Mouse (Mus musculus): Measurements from ENCODE around the gene Smarcd1. TPM values are rescaled to one million over a fixed set of nuclear protein-coding genes. Genes with fewer than 3 reads are reported as not detected.

The Smarcd1 gene
- total and polyA plus RNA-seq, 2 experiments from 2014 or later = 90.1 to 93.6 TPM

DNA sequence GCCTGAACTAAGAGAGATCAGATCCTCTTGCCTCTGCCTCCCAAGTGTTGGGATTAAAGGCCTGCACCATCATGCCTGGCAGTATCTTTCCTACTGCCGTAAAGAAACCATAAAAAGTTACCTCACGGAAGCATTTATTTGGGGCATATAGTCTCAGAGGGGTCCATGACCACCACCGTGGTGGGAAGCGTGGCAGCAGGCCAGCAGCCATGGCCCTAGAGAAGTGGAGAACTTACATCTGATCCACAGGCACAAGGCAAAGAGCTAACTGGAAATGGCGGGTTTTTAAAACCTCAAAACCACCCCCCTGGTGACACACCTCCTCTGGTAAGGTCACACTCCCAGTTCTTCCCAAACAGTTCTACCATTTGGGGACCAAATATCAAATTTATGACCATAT lies 26.3 kb downstream of the Smarcd1 start:
- no peak overlapping the region for H3K4me2 ChIP-seq (ENCODE audit: low read depth)
- ATAC-seq (no peak), DNase-seq (no peak)
- no peak overlapping the region for H3K4me3 ChIP-seq (ENCODE audit: low read depth, low read length)
- H3K4me1 ChIP-seq (ENCODE audit: insufficient read depth) = no peaks in the 10 kb centered on the region
- H3K9me3 ChIP-seq (ENCODE audit: low read length) = no peaks in the 10 kb centered on the region
- peaks cover 16% of the 10 kb centered on the region for H3K36me3 ChIP-seq (ENCODE audit: insufficient read depth)
- H3K27ac ChIP-seq (ENCODE audit: low read depth, low read length) = no peak overlapping the region
- H3K9ac ChIP-seq = no peak overlapping the region
- 95% methylated on average over 5 of the region's 5 CpGs for WGBS
- TF ChIP-seq CTCF (IDR thresholded peaks at IDR 0.05; ENCODE audit: low read depth) = no peak
- no peaks in the 10 kb centered on the region for H3K27me3 ChIP-seq (ENCODE audit: insufficient read depth, low read length)

DNA sequence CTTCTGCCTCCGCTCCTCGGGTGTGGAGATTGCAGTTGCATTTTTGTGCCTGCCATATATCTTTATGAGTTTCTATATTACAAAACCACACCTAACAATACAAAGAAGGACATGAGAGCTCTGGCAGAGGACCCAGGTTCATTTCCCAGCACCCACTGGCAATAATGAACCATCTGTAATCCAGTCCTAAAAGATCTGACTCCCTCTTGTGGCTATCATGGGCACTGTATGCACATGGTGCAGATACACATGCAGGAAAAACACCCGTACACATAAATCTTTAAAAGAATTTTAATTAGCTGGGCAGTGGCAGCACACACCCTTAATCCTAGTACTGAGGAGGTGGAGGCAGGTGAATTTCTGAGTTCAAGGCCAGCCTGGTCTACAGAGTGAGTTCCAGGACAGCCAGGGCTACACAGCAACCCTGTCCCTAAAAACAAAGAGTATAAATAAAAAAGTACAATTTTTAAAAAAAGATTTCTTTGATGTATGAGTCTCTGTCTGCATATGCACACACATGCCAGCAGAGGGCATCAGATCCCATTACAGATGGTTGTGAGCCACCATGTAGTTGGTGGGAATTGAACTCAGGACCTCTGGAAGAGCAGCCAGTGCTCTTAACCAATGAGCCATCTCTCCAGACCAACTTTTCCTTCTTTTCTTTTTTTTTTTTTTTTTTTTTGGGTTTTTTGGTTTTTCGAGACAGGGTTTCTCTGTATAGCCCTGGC lies 27.3 kb downstream of the Smarcd1 start:
- H3K9me3 ChIP-seq (ENCODE audit: low read length) = no peaks in the 10 kb centered on the region
- peaks cover 12% of the 10 kb centered on the region; the same call in 1 of the 2 replicates for H3K36me3 ChIP-seq (ENCODE audit: insufficient read depth)
- DNase-seq (no peak), ATAC-seq (no peak)
- no peaks in the 10 kb centered on the region for H3K4me1 ChIP-seq (ENCODE audit: insufficient read depth)
- no peak overlapping the region for H3K9ac ChIP-seq
- WGBS = 94% methylated on average over 3 of the region's 4 CpGs
- H3K4me2 ChIP-seq (ENCODE audit: low read depth) = no peak overlapping the region
- no peak; the same call in 1 of the 2 replicates for TF ChIP-seq CTCF (IDR thresholded peaks at IDR 0.05; ENCODE audit: low read depth)
- H3K27ac ChIP-seq (ENCODE audit: low read depth, low read length) = no peak overlapping the region
- H3K4me3 ChIP-seq (ENCODE audit: low read depth, low read length) = no peak overlapping the region
- no peaks in the 10 kb centered on the region for H3K27me3 ChIP-seq (ENCODE audit: insufficient read depth, low read length)

DNA sequence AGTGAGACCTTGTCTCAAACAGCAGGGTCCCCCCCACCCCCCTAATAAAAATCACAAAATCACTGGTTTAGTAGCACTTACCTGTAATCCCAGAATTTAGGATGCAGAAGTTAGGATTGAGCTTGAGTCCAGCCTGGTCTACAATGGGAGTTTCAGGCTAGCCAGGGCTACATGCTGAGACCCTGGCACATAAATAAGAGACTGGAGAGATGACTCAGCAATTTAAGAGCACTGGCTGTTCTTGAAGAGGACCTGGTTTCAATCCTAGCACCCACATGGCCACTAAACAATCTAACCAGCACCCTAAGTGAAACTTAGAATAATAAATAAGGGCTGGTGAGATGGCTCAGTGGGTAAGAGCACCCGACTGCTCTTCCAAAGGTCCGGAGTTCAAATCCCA lies 29.2 kb downstream of the Smarcd1 start:
- H3K4me3 ChIP-seq (ENCODE audit: low read depth, low read length) = no peak overlapping the region
- no peak for TF ChIP-seq CTCF (IDR thresholded peaks at IDR 0.05; ENCODE audit: low read depth)
- H3K4me2 ChIP-seq (ENCODE audit: low read depth) = no peak overlapping the region
- no peaks in the 10 kb centered on the region for H3K4me1 ChIP-seq (ENCODE audit: insufficient read depth)
- 100% methylated on average over 2 of the region's 2 CpGs for WGBS
- DNase-seq (no peak), ATAC-seq (no peak)
- H3K27me3 ChIP-seq (ENCODE audit: insufficient read depth, low read length) = no peaks in the 10 kb centered on the region
- no peak overlapping the region for H3K9ac ChIP-seq
- peaks cover 23% of the 10 kb centered on the region; the same call in 1 of the 2 replicates for H3K36me3 ChIP-seq (ENCODE audit: insufficient read depth)
- H3K27ac ChIP-seq (ENCODE audit: low read depth, low read length) = no peak overlapping the region
- no peaks in the 10 kb centered on the region for H3K9me3 ChIP-seq (ENCODE audit: low read length)

DNA sequence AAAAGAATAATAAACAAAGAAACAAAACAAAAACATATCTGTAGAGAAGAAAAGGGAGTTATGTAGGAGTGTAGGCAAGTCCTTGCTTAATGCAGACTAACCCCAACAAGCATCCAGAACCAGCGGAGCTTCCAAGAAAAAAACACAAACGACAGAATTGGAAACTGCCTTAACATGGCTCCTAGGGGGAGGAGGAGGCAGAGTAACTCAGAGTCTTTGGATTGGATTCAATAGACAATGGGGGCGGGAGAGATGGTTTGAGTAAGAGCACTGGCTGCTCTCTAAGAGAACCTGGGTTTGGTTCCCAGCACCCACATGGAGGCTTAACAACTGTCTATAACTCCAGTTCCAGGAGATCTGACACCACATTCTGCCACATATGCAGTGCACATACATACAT lies 29.7 kb downstream of the Smarcd1 start:
- Histone ChIP-seq H3K4me1 (ENCODE audit: insufficient read depth) (no peaks in the 10 kb centered on the region), H3K9me3 (ENCODE audit: low read length) (no peaks in the 10 kb centered on the region), H3K4me3 (ENCODE audit: low read depth, low read length) (no peak overlapping the region), H3K4me2 (ENCODE audit: low read depth) (no peak overlapping the region), H3K27me3 (ENCODE audit: insufficient read depth, low read length) (no peaks in the 10 kb centered on the region), H3K27ac (ENCODE audit: low read depth, low read length) (no peak overlapping the region), H3K36me3 (ENCODE audit: insufficient read depth) (peaks cover 27% of the 10 kb centered on the region), H3K9ac (no peak overlapping the region)
- WGBS = 88% methylated on average over 3 of the region's 3 CpGs
- TF ChIP-seq CTCF (IDR thresholded peaks at IDR 0.05; ENCODE audit: low read depth) = no peak
- no peak for ATAC-seq
- no peak for DNase-seq

DNA sequence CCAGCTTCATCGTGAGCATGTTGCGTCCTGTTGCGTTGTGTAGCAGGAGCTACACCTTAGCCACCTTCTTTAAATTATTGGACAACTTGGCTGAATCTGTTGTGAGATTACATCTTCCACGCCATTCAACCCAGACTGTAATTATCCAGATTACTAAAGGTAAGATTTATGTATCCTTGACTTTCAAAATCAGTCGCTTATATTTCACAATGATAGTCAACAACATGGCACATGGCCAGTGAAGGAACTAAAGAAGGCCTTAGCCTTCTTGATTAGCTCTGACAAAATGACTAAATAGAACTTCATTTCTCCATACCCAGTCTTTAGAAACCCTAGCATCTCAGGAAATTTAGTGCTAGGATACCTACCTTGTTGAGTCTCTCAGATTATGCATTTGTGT lies 31.3 kb downstream of the Smarcd1 start:
- ATAC-seq (no peak), DNase-seq (no peak)
- TF ChIP-seq CTCF (IDR thresholded peaks at IDR 0.05; ENCODE audit: low read depth) = no peak
- H3K9me3 ChIP-seq (ENCODE audit: low read length) = no peaks in the 10 kb centered on the region
- H3K27me3 ChIP-seq (ENCODE audit: insufficient read depth, low read length) = no peaks in the 10 kb centered on the region
- H3K27ac ChIP-seq (ENCODE audit: low read depth, low read length) = no peak overlapping the region
- WGBS = 94% methylated on average over 5 of the region's 5 CpGs
- H3K36me3 ChIP-seq (ENCODE audit: insufficient read depth) = peaks cover 35% of the 10 kb centered on the region
- H3K4me2 ChIP-seq (ENCODE audit: low read depth) = no peak overlapping the region
- no peaks in the 10 kb centered on the region for H3K4me1 ChIP-seq (ENCODE audit: insufficient read depth)
- H3K4me3 ChIP-seq (ENCODE audit: low read depth, low read length) = no peak overlapping the region
- H3K9ac ChIP-seq = no peak overlapping the region

DNA sequence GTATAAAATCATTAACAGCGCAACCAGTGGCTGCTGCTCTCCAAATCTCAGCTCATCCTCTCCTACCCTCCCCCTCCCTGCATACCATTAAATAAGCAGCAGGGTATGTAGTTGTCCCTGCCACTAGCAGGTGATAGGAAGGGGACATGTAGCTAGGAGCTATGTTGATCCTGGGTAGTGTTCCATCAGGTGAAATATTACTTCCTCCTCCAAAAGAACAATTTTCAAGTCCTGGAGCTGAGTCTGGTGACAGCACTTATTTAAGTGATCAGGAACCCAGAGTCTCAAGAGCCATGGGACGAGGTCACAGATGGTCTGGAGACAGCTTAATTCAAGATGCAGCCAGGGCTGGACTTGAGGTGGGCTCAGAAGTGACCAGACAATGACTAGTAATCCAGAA lies 33.7 kb downstream of the Smarcd1 start:
- no peak for DNase-seq

DNA sequence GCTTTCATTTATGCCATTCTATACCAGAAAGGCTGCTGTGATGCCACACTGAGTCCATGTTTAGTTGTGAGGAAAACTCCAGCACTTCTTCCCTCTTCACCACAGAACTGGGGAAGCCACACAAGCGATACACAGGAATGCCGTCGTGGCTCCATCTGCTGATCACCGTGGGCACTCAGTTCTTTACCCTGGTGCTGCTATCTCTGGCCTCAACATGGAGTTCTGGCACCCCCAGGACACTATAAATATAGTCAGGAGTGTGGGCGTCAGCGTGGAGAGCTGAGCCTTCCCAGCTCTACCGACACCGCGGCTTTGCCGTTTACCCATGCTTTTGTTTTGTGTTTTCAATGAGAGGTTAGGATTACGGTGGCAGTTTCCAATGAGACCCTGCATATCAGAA lies 34.7 kb downstream of the Smarcd1 start:
- no peak for ATAC-seq
- Histone ChIP-seq H3K27ac (ENCODE audit: low read depth, low read length) (no peak overlapping the region), H3K4me2 (ENCODE audit: low read depth) (no peak overlapping the region), H3K9ac (no peak overlapping the region), H3K4me3 (ENCODE audit: low read depth, low read length) (no peak overlapping the region), H3K36me3 (ENCODE audit: insufficient read depth) (peaks cover 57% of the 10 kb centered on the region), H3K4me1 (ENCODE audit: insufficient read depth) (no peaks in the 10 kb centered on the region), H3K9me3 (ENCODE audit: low read length) (no peaks in the 10 kb centered on the region), H3K27me3 (ENCODE audit: insufficient read depth, low read length) (no peaks in the 10 kb centered on the region)
- no peak for DNase-seq
- TF ChIP-seq CTCF (IDR thresholded peaks at IDR 0.05; ENCODE audit: low read depth) = no peak
- WGBS = 89% methylated on average over 11 of the region's 11 CpGs

More for the DNA sequence above, 33.7 kb downstream of the Smarcd1 start:
- Histone ChIP-seq H3K27ac (ENCODE audit: low read depth, low read length) (no peak overlapping the region), H3K9me3 (ENCODE audit: low read length) (no peaks in the 10 kb centered on the region), H3K36me3 (ENCODE audit: insufficient read depth) (peaks cover 47% of the 10 kb centered on the region), H3K4me3 (ENCODE audit: low read depth, low read length) (no peak overlapping the region), H3K4me2 (ENCODE audit: low read depth) (no peak overlapping the region), H3K9ac (no peak overlapping the region), H3K27me3 (ENCODE audit: insufficient read depth, low read length) (no peaks in the 10 kb centered on the region), H3K4me1 (ENCODE audit: insufficient read depth) (no peaks in the 10 kb centered on the region)
- ATAC-seq = no peak
- no peak for TF ChIP-seq CTCF (IDR thresholded peaks at IDR 0.05; ENCODE audit: low read depth)
- 97% methylated on average over 2 of the region's 2 CpGs for WGBS
